ENCODE assay signal across 12 mouse cellular contexts in genomic region chr12:110488031-110488430, GRCm38 (mm10). TPM values are rescaled to one million over a fixed set of nuclear protein-coding genes. Genes with fewer than 3 reads are reported as not detected.
A peak's percentile ranks its signal among the peaks of the same experiment; 100 is the strongest.
DNase-seq lines count a peak whose midpoint lies in the region; ATAC-seq and TF ChIP-seq lines count a peak whose summit lies in the region.
"Had no signal": no experiment of that assay in that cellular context is flagged by ENCODE, and none has a peak within 500 bp of the region (broad histone marks: within the 10 kb centered on the region; RNA-seq: fewer than 3 reads in every experiment).

No protein-coding gene starts in this region.

- intact Hi-C loops in heart, adult 2 months (cut with DNase I): no loop called here
- intact Hi-C loops in heart, postnatal 25 days (cut with DNase I): loop anchor here (1.0 to 5.0 kb wide), 2 partner anchors 12 to 54 kb away; no protein-coding TSS in a partner anchor

- no peak overlapping the region for H3K9ac ChIP-seq in heart, adult 2 months (ENCODE audit: low read depth, low read length)
- H3K9ac ChIP-seq in intestine, embryonic 15.5 days: peak overlapping the region; percentile 11; the same call in 1 of the 2 replicates
- no peak overlapping the region for H3K9ac ChIP-seq in intestine, embryonic 16.5 days (ENCODE audit: low read depth, low read length)
- H3K9ac ChIP-seq in intestine, postnatal 0 days (ENCODE audit: low read depth, low read length): no peak overlapping the region

- no peak overlapping the region for H3K4me3 ChIP-seq in heart, adult 2 months
- H3K4me3 ChIP-seq in intestine, embryonic 15.5 days (replicated peaks): no peak overlapping the region
- no peak overlapping the region for H3K4me3 ChIP-seq in intestine, embryonic 16.5 days (ENCODE audit: low read length)
- peak overlapping the region; percentile 98 for H3K4me3 ChIP-seq in megakaryocyte, embryonic 14.5 days (replicated peaks)
- no peak overlapping the region for H3K4me3 ChIP-seq in intestine, postnatal 0 days (ENCODE audit: low read depth, low read length)

- TF ChIP-seq POLR2A in heart, adult 2 months (IDR thresholded peaks at IDR 0.05; ENCODE audit: insufficient read depth, low read depth, low read length): no peak

- H3K4me2 ChIP-seq in intestine, embryonic 15.5 days (replicated peaks): peak overlapping the region; percentile 83; the same call in 1 of the 2 replicates
- H3K4me2 ChIP-seq in intestine, embryonic 16.5 days (ENCODE audit: low read depth, low read length): no peak overlapping the region
- H3K4me2 ChIP-seq in intestine, postnatal 0 days (replicated peaks; ENCODE audit: low read depth): no peak overlapping the region

- 0 out of 2 replicates have a peak, but pooled peaks have one; percentile 16 for TF ChIP-seq EP300 in heart, adult 2 months (IDR thresholded peaks at IDR 0.05; ENCODE audit: insufficient read depth, low read depth, low read length)

- no peaks in the 10 kb centered on the region; the same call in 1 of the 2 replicates for H3K36me3 ChIP-seq in heart, adult 2 months (ENCODE audit: control insufficient read depth, insufficient read depth, low read length)
- no peaks in the 10 kb centered on the region for H3K36me3 ChIP-seq in intestine, embryonic 15.5 days
- H3K36me3 ChIP-seq in intestine, embryonic 16.5 days (ENCODE audit: control insufficient read depth, insufficient read depth, low read length): 0 out of 2 replicates have a peak, but pooled peaks cover 2% of the 10 kb centered on the region
- peaks cover 60% of the 10 kb centered on the region for H3K36me3 ChIP-seq in megakaryocyte, embryonic 14.5 days (replicated peaks; ENCODE audit: low read length)
- H3K36me3 ChIP-seq in intestine, postnatal 0 days (ENCODE audit: control insufficient read depth, insufficient read depth): peaks cover 7% of the 10 kb centered on the region; the same call in 1 of the 2 replicates

- peaks cover 16% of the 10 kb centered on the region for H3K79me2 ChIP-seq in heart, adult 2 months (replicated peaks; ENCODE audit: control insufficient read depth, insufficient read depth, low read length)

- H3K4me1 ChIP-seq in heart, adult 2 months (ENCODE audit: control insufficient read depth, insufficient read depth, low read length): peaks cover 24% of the 10 kb centered on the region
- H3K4me1 ChIP-seq in intestine, embryonic 15.5 days (replicated peaks): peaks cover 40% of the 10 kb centered on the region
- peaks cover 19% of the 10 kb centered on the region for H3K4me1 ChIP-seq in intestine, embryonic 16.5 days (ENCODE audit: control insufficient read depth, insufficient read depth, low read length)
- peaks cover 77% of the 10 kb centered on the region for H3K4me1 ChIP-seq in megakaryocyte, embryonic 14.5 days
- H3K4me1 ChIP-seq in intestine, postnatal 0 days (replicated peaks; ENCODE audit: control insufficient read depth, insufficient read depth, low read length): peaks cover 19% of the 10 kb centered on the region; the same call in 1 of the 2 replicates

- H3K9me3 ChIP-seq in intestine, embryonic 15.5 days: no peaks in the 10 kb centered on the region
- H3K9me3 ChIP-seq in intestine, embryonic 16.5 days (ENCODE audit: control insufficient read depth, low read length): no peaks in the 10 kb centered on the region
- peaks cover 5% of the 10 kb centered on the region; the same call in 1 of the 2 replicates for H3K9me3 ChIP-seq in megakaryocyte, embryonic 14.5 days
- no peaks in the 10 kb centered on the region for H3K9me3 ChIP-seq in intestine, postnatal 0 days (ENCODE audit: control insufficient read depth)

- ATAC-seq in intestine, embryonic 15.5 days: no peak
- no peak for ATAC-seq in intestine, embryonic 16.5 days
- no peak for ATAC-seq in megakaryocyte, adult 5-6 weeks (ENCODE audit: poor library complexity, severe bottlenecking)
- ATAC-seq in intestine, postnatal 0 days: no peak

- no peaks in the 10 kb centered on the region for H3K27me3 ChIP-seq in heart, adult 2 months (ENCODE audit: control insufficient read depth, insufficient read depth, low read length)
- no peaks in the 10 kb centered on the region for H3K27me3 ChIP-seq in intestine, embryonic 15.5 days (replicated peaks)
- no peaks in the 10 kb centered on the region for H3K27me3 ChIP-seq in intestine, embryonic 16.5 days (replicated peaks; ENCODE audit: control insufficient read depth, insufficient read depth, low read length)
- H3K27me3 ChIP-seq in megakaryocyte, embryonic 14.5 days (replicated peaks): no peaks in the 10 kb centered on the region
- H3K27me3 ChIP-seq in intestine, postnatal 0 days (replicated peaks; ENCODE audit: control insufficient read depth, insufficient read depth, low read length): no peaks in the 10 kb centered on the region

- no peak for TF ChIP-seq CTCF in heart, adult 2 months (IDR thresholded peaks at IDR 0.05)
- TF ChIP-seq CTCF in intestine, postnatal 0 days (IDR thresholded peaks at IDR 0.05; ENCODE audit: low read depth): no peak

- DNase-seq in heart, adult 2 months: no peak
- DNase-seq in heart, postnatal 25 days (ENCODE audit: low spot score): no peak
- no peak for DNase-seq in embryo, embryonic 10.5 days (ENCODE audit: low spot score)
- DNase-seq: adrenal gland, postnatal 10 days; kidney, postnatal 4 days; lung, adult 2 months; thymus, postnatal 36 days had no signal

- H3K27ac ChIP-seq in heart, adult 2 months: peak overlapping the region; percentile 93
- H3K27ac ChIP-seq in intestine, embryonic 15.5 days: no peak overlapping the region
- H3K27ac ChIP-seq in intestine, embryonic 16.5 days (ENCODE audit: low read length): no peak overlapping the region
- peak overlapping the region; percentile 35 for H3K27ac ChIP-seq in intestine, postnatal 0 days (ENCODE audit: low read depth, low read length)

- 32% methylated on average over 9 of the region's 9 CpGs for whole genome bisulfite sequencing in heart, adult 2 months
- 47% methylated on average over 9 of the region's 9 CpGs for WGBS in intestine, embryonic 15.5 days
- WGBS in intestine, embryonic 16.5 days: 54% methylated on average over 9 of the region's 9 CpGs
- WGBS in intestine, postnatal 0 days: 50% methylated on average over 9 of the region's 9 CpGs

RNA-seq across cellular contexts. Expression of gene Ppp2r5c, which starts 41.1 kb away (rescaled TPM):
- total RNA-seq in heart, adult 2 months (2021): 10 to 100 TPM; 90.9 to 93.7 TPM
- 41.7 and 73.9 TPM in 2 replicates for polyA plus RNA-seq in heart, adult 2 months (2012; rRNA removed)
- 10 to 100 TPM; 90.4 to 91.5 TPM for total RNA-seq in heart, postnatal 25 days (2021)
- 140 and 162 TPM in 2 replicates for polyA plus RNA-seq in intestine, embryonic 15.5 days (2015; fragmentation: Nextera tagmentation; extraction: Ambion mirVana)
- polyA plus RNA-seq in intestine, embryonic 16.5 days (2015; fragmentation: Nextera tagmentation; extraction: Ambion mirVana): 129 and 133 TPM in 2 replicates
- 5.1 and 24.4 TPM in 2 replicates for polyA plus RNA-seq in megakaryocyte, embryonic 14.5 days (2012; ENCODE audit: insufficient read depth, low replicate concordance)
- total RNA-seq in megakaryocyte, adult 5-6 weeks (2015): 164 and 178 TPM in 2 replicates
- total RNA-seq in megakaryocyte, adult 5-6 weeks (2017): 293 and 306 TPM in 2 replicates
- 138 and 143 TPM in 2 replicates for polyA plus RNA-seq in intestine, postnatal 0 days (2015; fragmentation: Nextera tagmentation; extraction: Ambion mirVana)

Comparison
In these comparisons a context has a peak if more than half of its experiments do, and no peak if none do; other contexts are left out.
1. H3K27ac ChIP-seq: peak in heart, adult 2 months (single experiment) and intestine, postnatal 0 days (single experiment); none in intestine, embryonic 15.5 days (single experiment) and intestine, embryonic 16.5 days (single experiment).